Mouse (Mus musculus) splenic B cell, adult 2 months (primary cell): Measurements from ENCODE around the gene Camk1.

Source experiments
- DNase-seq: peaks from one replicate; pipeline ENCODE4 v3.0.0-alpha.2; 2011; ENCODE audit warnings: low read depth, low spot score
- H3K27me3 ChIP-seq: 2 replicates; pipeline ENCODE4 v1.6.1; 2012; ENCODE audit warnings: mild to moderate bottlenecking, low read length, moderate library complexity, mixed read lengths; ENCODE audit not compliant: control insufficient read depth, poor library complexity, insufficient read depth, severe bottlenecking
- H3K36me3 ChIP-seq: 2 replicates; pipeline ENCODE4 v1.6.1; 2012; ENCODE audit warnings: mild to moderate bottlenecking, low read length, moderate library complexity, mixed read lengths; ENCODE audit not compliant: control insufficient read depth, poor library complexity, insufficient read depth, severe bottlenecking

Gene Camk1

GRCm38 (mm10) chr6:113370194-113370929 lies 26.6 kb upstream of the Camk1 start:
- Histone ChIP-seq H3K27me3 (no peaks in the 10 kb centered on the region), H3K36me3 (peaks cover 8% of the 10 kb centered on the region)

GRCm38 (mm10) chr6:113368577-113368976 lies 24.8 kb upstream of the Camk1 start:
- Histone ChIP-seq H3K27me3 (no peaks in the 10 kb centered on the region), H3K36me3 (peaks cover 6% of the 10 kb centered on the region; the same call in 1 of the 2 replicates)
- DNase-seq: no peak

More at GRCm38 (mm10) chr6:113370194-113370929, 26.6 kb upstream of the Camk1 start:
- no peak for DNase-seq

GRCm38 (mm10) chr6:113368124-113368523 lies 24.3 kb upstream of the Camk1 start:
- DNase-seq: no peak
- Histone ChIP-seq H3K36me3 (peaks cover 6% of the 10 kb centered on the region; the same call in 1 of the 2 replicates), H3K27me3 (no peaks in the 10 kb centered on the region)

- H3K36me3 ChIP-seq: peaks cover 6% of the 10 kb centered on the region; the same call in 1 of the 2 replicates
- DNase-seq: no peak
- H3K27me3 ChIP-seq: no peaks in the 10 kb centered on the region
These were observed 23.8 kb upstream of the Camk1 start for GRCm38 (mm10) chr6:113367574-113367973.

- no peak for DNase-seq
- Histone ChIP-seq H3K27me3 (no peaks in the 10 kb centered on the region), H3K36me3 (peaks cover 6% of the 10 kb centered on the region; the same call in 1 of the 2 replicates)
These were observed 22.9 kb upstream of the Camk1 start for GRCm38 (mm10) chr6:113366639-113367038.

GRCm38 (mm10) chr6:113364518-113365135 lies 20.8 kb upstream of the Camk1 start:
- H3K27me3 ChIP-seq: no peaks in the 10 kb centered on the region
- DNase-seq: no peak
- H3K36me3 ChIP-seq: peaks cover 3% of the 10 kb centered on the region; the same call in 1 of the 2 replicates

GRCm38 (mm10) chr6:113362241-113362640 lies 18.5 kb upstream of the Camk1 start:
- H3K27me3 ChIP-seq: no peaks in the 10 kb centered on the region
- peaks cover 2% of the 10 kb centered on the region; the same call in 1 of the 2 replicates for H3K36me3 ChIP-seq
- no peak for DNase-seq

GRCm38 (mm10) chr6:113361476-113361875 lies 17.7 kb upstream of the Camk1 start:
- no peaks in the 10 kb centered on the region for H3K36me3 ChIP-seq
- no peaks in the 10 kb centered on the region for H3K27me3 ChIP-seq
- no peak for DNase-seq

GRCm38 (mm10) chr6:113353696-113354095 lies 9.9 kb upstream of the Camk1 start:
- H3K36me3 ChIP-seq: no peaks in the 10 kb centered on the region
- H3K27me3 ChIP-seq: 0 out of 2 replicates have a peak, but pooled peaks cover 2% of the 10 kb centered on the region
- DNase-seq: no peak

- H3K27me3 ChIP-seq: 0 out of 2 replicates have a peak, but pooled peaks cover 2% of the 10 kb centered on the region
- no peaks in the 10 kb centered on the region for H3K36me3 ChIP-seq
- no peak for DNase-seq
These were observed 9.0 kb upstream of the Camk1 start for GRCm38 (mm10) chr6:113352820-113353219.

- no peak for DNase-seq
- H3K36me3 ChIP-seq: no peaks in the 10 kb centered on the region
- 0 out of 2 replicates have a peak, but pooled peaks cover 2% of the 10 kb centered on the region for H3K27me3 ChIP-seq
These were observed 7.9 kb upstream of the Camk1 start for GRCm38 (mm10) chr6:113351653-113352052.

GRCm38 (mm10) chr6:113351161-113351560 lies 7.4 kb upstream of the Camk1 start:
- DNase-seq: no peak
- no peaks in the 10 kb centered on the region for H3K36me3 ChIP-seq
- H3K27me3 ChIP-seq: 0 out of 2 replicates have a peak, but pooled peaks cover 2% of the 10 kb centered on the region

GRCm38 (mm10) chr6:113350538-113350937 lies 6.8 kb upstream of the Camk1 start:
- H3K27me3 ChIP-seq: 0 out of 2 replicates have a peak, but pooled peaks cover 2% of the 10 kb centered on the region
- DNase-seq: no peak
- H3K36me3 ChIP-seq: no peaks in the 10 kb centered on the region

- Histone ChIP-seq H3K36me3 (no peaks in the 10 kb centered on the region), H3K27me3 (no peaks in the 10 kb centered on the region)
- no peak for DNase-seq
These were observed 3.1 kb upstream of the Camk1 start for GRCm38 (mm10) chr6:113346897-113347296.

GRCm38 (mm10) chr6:113344321-113344720 lies 537 bp upstream of the Camk1 start:
- Histone ChIP-seq H3K27me3 (no peaks in the 10 kb centered on the region), H3K36me3 (no peaks in the 10 kb centered on the region)
- no peak for DNase-seq
